Mouse (Mus musculus) cerebellum, adult 2 months (tissue): ENCODE data around the gene Gsg1.

Experiments used
- CTCF ChIP-seq: fragments of 200-500 bp; IDR thresholded peaks from 2 replicates; pipeline ENCODE4 v1.5.1; 2011; ENCODE audit warnings: low read depth, mild to moderate bottlenecking, control low read depth, low read length, moderate library complexity, borderline replicate concordance; ENCODE audit not compliant: insufficient read depth
- POLR2A ChIP-seq: fragments of 200-500 bp; IDR thresholded peaks from 2 replicates; pipeline ENCODE4 v1.6.1; 2011; ENCODE audit warnings: low read length, control low read depth, borderline replicate concordance; ENCODE audit not compliant: insufficient read depth

GRCm38 (mm10) chr6:135192993-135193392, 61.2 kb downstream of the Gsg1 start:
- TF ChIP-seq POLR2A, result no peak
- TF ChIP-seq CTCF, result no peak
